Mouse (Mus musculus) erythroblast, adult 5-6 weeks (primary cell): ENCODE data around the gene Kctd20. TPM values are rescaled to one million over a fixed set of nuclear protein-coding genes. Genes with fewer than 3 reads are reported as not detected.
"Not testable (repeated sequence)": the region's sequence is repeated elsewhere in the genome, so short reads cannot be mapped to it uniquely, and the experiment has no call there.

Experiments
- ATAC-seq: replicated peaks from 2 replicates; pipeline ENCODE4 v1.8.0; 2016; ENCODE audit warnings: moderate number of reproducible peaks, mild to moderate bottlenecking, moderate TSS enrichment, inconsistent platforms; ENCODE audit not compliant: poor library complexity, low FRiP score, severe bottlenecking
- total RNA-seq, 2 experiments: library from RNA; stranded (forward) in 1 of 2; stranded (reverse) in 1 of 2; fragments of 150-400 nt in 1 of 2; fragments of 200-764, 138-1000 nt in 1 of 2; gene quantifications; 2 replicates each; pipeline versions ENCODE4 v1.2.3 to v1.2.4; 2015 to 2017; ENCODE audit warnings: low replicate concordance in 2 of 2

Kctd20 gene
- total RNA-seq, 2 experiments from 2014 or later: 81.7 to 221 TPM

DNA sequence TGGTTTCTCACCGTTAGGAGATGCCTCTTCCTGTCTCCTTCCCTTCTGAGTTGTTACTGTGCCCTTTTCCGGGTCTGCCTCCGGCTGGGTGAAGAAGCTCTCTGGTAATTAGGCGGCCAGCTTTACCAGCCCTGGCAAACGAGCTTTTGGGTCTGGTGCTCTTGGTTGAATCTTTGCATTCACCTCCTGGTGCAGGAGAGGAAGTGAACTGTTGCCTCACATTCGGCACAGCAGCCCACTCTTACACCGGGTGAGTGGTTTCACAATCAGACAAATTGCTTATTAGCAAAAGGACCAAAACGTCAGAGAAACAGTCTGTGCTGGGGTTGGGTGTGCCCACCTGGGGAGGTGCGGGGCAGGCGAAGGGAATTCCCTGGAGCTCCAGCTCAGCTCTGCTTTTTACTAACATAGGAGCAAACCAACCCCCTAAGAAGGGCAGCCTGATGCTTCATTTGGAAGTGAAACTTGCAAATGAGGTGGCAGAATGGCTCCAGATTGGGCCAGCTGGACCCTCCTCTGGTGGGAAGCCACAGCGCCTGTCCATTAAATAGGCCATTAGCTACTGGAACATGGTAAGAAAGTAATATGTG is 15.4 kb downstream of the Kctd20 start:
- ATAC-seq: no peak

DNA sequence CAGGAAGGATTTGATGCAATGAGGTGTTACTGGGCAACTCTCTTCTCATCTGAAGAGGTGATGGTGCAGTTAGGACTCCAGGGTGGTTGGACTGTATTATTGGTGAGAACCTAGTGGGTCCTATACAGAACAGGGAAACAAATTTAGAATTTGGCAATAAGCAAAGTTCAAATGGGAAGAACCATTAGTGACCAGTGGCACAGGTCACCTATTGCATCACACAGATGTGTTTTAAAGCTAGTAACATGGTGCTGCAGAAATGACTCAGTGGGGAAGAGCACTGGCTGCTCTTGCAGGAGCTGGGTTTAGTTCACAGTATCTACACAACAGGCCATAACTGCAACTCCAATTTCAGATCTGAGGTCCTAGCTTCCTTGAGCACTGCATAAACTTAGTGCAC is 18.4 kb downstream of the Kctd20 start:
- ATAC-seq: no peak

DNA sequence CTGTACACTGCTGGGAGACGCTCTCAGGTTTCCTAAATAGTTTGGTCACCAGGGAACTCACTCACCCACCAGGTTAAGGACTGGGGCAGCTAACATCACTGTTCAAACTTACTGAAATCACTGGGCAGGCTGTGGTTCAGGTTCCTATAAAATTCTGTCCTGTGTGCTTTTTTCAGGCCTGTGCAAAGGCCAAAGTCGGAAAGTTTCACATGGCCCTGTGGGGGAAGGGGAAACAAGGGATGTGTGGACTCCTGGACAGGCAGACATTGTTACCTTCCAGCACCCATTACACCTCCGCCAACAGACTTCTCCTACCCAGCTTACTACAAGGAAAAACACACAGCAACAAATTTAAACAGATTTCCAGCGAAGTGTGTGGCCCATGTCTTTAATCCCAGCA is 27.3 kb downstream of the Kctd20 start:
- no peak for ATAC-seq

DNA sequence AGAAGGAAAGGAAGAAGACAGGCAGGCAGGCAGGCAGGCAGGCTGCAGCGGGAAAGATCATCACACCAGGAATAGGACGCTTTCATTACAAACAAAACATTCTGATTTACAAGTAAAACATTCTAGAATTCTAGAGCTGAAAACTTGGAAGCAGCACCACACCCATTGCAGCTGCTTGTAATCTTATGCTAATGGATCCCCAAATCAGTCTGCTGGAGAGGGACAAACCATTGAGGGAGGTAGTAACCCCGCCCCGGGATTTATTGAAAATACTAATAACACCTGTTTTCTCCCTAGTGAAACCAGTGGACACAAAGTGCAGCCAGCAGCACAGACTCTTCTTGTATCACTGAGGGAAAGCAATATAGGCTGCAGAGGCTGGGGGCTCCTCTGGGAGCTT is 29.3 kb downstream of the Kctd20 start:
- no peak for ATAC-seq

DNA sequence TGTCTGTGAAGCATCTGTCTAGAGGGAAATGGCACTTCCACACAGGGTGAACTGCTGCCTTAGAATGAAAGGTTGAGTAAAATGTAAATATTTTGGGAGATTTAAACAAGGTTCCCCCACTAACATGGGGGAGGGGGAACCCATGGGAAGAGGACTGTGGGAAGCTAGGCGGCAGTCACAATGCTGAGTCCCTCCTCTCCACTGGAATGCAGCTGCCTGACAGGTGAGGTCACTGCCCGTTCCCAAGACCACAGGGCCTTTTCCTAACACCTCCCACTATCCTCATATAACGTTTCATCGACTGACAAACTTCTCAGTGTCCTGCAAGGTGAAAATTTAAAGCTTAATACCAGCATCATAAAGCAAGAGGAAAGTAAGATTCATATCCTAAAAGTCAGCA is 30.8 kb downstream of the Kctd20 start:
- ATAC-seq: no peak

DNA sequence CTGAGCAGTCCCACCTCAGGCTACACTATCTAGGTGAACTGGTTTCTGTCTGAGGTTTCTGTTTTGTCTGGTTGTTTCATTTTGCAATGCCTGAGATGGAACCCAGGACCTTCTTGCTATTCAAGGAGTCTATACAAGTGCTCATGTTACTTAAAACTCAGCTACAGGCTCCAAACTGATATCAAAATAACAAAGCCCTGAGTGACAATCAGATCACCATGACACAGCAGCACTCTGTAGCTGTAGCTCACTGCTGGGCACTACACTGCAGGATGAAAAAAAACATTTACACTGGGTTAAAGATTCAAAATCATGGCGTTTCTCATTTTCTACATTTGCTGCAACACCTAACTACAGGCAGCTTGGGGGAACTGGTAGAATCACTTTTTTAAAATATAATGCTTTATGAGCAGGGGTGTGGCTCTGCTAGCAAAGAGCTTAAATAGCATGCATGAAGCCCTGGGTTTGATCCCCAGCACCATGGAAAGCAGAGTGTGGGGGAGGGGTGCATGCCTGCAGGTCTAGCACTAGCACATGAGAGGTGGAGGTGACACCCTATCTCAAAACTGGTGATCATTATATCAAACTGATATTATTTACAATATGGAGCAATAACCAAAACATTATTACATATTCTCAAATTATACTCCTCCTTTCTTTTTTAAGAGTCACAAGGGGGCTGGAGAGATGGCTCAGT is 33.1 kb downstream of the Kctd20 start:
- ATAC-seq: no peak

DNA sequence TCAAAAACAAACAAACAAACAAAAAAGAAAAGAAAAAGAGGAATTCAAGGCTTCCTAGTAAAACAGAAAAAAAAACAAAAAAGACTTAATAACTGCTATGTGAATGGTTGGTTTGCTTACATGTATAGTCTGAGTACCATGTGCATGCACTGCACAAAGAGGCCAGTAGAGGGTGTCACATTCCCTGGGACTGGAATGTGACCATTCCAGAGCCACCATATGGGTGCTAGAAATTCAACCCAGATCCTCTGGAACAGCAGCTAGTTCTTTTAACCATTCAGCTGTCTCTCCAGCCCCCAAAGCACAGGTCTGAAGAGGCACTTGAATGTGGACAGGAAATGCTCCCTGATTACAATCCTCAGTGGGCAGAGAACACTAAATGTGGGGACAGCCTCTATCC is 35.1 kb downstream of the Kctd20 start:
- ATAC-seq: peak; percentile 72; the same call in 1 of the 2 replicates

DNA sequence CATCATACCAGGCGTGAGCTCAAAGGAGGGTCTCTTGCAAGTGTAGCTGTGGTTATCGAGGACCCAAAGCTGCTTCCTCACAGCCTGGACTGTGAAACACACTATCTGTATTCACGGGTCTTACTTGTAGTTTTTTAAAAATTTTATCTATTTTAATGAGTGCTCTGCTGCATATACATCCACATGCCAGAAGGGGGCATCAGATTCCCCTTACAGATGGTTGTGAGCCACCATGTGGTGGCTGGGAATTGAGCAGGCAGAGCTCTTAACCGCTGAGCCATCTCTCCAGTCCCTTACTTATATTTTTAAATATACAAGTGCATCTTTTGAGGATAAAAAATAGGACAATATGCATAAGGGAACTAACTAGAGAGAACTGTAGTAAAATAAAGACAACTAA is 36.0 kb downstream of the Kctd20 start:
- ATAC-seq: peak; percentile 73

DNA sequence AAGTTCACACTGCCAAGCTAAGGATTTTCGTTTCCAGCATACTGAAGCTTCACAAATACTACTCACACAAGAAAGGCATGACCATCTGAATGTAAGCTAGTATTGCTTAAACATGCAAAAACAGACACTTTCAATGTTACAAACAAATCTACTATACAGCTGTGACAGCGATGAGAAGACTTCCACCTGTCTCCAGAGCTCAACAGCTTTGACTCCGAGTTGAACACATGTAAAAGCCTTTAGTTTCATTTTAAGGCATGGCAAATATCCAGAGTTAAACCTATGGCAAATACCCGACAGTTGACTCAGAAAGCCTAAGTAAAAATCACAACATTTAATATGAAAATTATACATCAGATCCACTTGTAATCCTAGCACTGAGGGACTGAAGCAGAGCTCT is 36.5 kb downstream of the Kctd20 start:
- no peak for ATAC-seq

DNA sequence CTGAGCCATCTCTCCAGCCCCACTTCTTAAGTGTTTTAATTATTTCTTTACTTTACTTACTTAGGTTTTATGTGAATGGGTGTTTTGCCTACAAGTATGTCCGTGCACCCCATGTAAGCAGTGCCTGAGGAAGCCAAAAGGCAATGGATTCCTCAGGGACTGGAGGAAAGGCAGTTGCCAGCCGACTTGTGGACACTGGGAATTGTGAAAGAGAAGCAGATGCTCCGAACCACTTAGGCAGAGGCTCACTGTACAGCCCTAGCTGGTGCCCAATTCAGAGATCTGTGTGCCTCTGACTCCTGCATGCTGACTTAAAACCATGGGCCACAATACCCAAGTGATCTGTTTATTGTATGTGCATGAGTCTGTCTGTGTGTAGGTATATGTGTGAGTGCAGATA is 37.2 kb downstream of the Kctd20 start:
- ATAC-seq: no peak

DNA sequence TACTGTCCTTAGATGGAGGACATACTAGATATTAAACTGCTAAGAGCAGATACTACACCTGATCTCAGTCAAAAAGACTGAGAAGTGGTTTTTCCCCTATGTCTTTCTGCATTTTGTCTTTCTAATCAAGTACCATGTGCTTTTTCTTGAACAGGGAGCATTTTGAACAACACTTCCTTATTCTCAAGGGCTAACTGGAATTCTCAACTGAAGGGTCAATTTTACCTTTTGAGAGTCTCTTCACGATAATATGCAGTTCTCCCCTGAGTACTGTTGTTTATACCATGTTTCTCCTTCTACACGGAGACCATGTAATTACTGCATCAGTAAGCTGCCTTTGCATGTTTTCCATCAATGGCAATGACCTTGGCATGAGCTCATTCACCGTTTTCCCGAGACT is 38.3 kb downstream of the Kctd20 start:
- ATAC-seq: no peak

DNA sequence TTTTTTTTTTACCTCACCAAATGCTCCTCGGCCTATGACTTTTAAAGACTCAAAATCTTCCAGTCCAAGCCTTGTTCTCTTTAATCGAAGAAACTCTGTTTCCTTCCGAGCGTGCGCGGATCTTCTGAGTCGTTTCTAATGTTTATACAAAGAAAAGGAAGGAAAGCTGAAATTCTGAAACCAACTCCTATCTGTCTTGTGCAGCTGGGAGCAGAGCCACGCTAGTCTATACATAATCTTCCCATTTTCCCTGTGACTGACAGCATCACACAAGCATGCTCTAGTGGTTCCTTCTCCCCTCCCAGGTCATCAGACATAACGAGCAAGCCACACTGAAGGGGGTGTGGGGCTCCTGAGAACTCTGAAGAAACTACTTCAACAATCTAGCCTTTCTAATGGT is 39.5 kb downstream of the Kctd20 start:
- no peak for ATAC-seq

DNA sequence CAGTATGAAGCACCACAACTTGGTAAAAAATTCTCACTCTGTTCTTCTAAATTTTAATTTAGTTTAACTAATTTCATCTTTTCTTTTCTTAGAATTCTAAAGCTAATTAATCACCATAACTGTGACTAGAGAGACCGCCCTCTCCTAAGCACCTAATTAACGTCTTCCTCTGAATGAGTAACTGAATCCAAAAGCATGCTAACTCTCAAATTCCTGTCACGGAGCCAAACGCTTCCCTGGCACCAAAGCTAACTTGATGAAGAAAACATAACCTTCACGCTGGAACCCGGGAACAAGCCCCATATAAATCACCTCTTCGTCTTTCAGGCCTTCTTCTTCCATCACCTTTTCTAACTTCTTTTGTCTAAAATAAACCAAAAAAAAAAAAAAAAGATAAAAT is 40.4 kb downstream of the Kctd20 start:
- no peak for ATAC-seq

DNA sequence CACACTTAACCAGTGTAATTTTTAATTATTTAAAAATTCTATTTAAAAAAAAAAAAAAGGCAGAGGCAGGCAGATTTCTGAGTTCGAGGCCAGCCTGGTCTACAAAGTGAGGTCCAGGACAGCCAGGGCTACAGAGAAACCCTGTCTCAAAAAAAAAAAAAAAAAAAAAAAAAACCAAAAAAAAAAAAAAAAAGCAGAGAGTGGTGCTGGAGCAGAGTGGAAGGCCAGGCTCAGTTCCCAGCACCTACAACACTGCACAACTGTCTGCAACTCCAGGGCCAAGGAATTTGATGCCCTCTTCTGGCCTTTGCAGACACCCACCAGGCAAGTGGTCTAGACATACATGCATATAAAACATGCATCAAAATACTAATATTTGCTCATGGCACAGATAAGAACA is 41.3 kb downstream of the Kctd20 start:
- not testable (repeated sequence) for ATAC-seq

DNA sequence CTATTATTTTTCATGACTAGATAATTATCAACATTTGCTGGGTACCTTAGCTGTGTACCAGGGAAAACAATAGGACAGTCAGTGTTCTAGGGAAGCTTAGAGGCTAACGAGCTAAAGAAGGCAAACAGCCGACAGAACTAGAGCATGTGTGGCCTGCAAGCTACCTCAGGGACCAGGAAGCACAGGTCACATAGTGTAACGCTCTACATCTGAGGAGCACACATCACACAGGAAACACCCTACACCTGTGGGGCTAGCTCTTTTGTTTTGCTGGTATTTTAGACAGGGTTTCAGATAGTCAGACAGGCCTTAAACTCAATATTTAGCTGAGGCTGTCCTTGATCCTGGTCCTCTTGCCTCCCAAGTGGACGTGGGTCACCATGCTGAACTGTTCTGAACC is 42.9 kb downstream of the Kctd20 start:
- no peak for ATAC-seq

DNA sequence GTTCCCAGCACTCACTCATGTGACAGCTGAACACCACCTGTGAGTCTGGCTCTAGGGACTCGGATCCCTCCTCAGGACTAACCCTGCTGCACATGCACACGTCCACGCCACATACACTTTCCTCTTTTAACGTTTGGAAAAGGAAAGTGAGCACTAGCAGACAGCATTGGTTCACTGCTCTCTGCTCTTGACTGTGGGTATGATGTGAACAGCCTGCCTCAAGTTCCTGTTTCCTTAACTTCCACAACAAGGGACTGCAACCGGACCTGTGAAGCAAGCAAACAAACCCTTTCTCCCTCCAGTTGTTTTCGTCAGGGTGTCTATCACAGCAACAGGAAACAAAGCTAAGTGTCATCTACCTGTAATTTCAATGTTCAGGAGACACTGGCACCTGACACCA is 48.7 kb downstream of the Kctd20 start:
- ATAC-seq: no peak

DNA sequence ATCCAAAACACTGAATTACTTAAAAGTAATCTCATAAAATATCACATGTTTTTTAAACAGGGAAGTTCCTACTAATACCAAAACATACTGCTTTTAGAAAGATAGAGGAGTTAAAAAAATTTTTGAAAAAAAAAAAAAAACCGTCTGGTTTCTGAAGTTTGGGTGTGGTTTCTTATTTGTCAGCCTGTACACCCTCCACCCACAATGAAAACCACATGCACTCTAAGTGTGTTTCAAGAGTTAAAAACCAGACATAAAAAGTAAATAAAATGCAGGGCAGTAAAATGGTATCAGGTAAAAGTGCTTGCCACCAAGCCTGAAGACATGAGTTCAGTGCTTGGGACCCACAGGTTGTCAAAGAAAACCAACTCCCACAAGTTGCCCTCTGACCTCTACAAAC is 52.0 kb downstream of the Kctd20 start:
- no peak for ATAC-seq

DNA sequence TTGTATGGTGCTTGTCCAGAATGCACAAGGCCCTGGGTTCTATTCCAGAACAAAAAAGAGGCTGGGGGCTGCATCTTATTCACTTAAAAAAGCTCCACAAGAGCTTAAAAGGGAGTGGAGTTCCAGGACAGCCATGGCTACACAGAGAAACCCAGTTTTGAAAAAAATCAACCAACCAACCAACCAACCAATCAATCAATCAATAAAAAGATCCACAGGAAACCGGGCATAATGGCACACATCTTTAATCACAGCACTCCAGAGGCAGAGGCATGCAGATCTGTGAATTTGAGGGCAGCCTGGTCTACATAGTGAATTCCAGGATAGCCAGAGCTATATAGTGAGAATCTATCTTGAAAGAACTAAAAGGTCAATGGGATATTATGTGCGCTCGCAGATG is 53.3 kb downstream of the Kctd20 start:
- ATAC-seq: no peak

DNA sequence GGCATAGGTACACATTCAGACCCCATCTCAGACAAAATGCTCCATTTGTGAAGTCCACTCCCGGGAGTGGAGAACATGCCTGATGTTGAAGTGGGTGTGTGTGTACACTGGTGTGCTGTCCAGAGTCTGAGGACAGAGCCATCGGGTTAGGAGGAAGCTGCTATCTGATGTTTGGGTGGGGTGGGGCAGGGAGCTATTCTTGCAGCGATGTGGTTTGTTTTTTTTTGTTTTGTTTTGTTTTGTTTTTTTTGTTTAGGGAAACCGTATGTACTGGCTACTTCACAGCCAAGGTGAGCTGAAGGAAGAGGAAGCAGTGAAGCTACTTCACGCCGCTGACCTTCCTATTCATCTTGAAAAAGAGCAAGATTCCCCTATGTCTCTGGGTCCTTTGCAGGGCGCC is 55.1 kb downstream of the Kctd20 start:
- ATAC-seq: peak; percentile 56; the same call in 1 of the 2 replicates

DNA sequence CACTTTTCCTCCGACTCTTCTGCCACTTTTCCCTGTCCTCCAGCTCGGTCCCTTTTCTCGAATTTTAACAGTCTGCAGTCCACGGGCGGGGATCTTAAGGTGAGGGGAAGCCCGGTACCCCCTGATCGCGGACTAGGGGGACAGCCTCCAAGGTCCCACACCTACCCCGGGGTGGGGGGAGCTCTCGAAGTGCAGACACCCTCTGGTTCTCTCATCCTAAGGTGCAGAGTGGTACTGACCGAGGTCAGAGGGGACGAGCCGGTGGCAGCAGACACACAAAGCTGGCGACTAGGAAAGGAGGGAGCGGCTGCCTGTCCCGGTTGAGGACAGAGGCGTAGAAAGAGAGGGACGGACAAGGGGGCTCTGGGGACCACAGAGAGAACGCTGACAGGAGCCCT is 55.5 kb downstream of the Kctd20 start:
- peak; percentile 63 for ATAC-seq

DNA sequence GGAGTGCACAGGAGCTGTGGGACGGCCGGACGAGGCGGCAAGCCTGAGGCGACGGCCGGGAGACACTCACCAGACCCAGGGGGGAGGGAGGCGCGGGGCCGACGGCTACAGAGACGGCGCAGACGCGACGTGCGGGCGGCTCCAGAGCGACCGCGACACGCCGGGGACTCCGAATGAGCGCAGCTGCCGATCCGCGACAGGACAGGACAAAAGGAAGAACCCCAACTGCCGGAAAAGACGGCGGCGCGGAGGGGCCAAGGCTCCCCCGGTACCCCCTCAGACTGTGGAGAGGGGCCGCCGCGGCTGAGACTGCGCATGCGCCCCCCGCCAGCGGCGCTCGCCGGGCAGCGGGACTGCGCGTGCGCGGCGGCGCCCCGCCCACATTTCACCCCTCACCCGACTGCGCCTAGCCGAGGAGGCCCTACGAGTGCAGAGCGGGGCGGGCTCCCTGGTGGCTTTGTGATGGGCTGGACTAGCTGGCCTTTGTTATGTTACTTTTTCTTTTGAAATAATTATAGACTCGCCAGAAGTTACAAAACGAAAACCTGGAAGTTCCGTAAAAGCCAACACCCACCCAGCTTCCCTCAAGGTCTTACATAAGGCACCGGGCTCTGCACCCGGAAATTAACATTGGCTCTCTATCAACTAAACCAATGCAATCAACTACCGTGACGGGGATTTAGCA is 56.0 kb downstream of the Kctd20 start, which contains the start of gene Stk38:
Gene Stk38, minus strand, starts transcription at position 355 of the 685 bp plus-strand sequence.
- ATAC-seq: peak; percentile 89
